Mouse (Mus musculus): ENCODE measurements at regions not wholly inside any gene's neighbourhood (a gene's known extent, or its start where the extent isn't known, plus 50 kb on each side); places are given as distances from the start of the nearest gene placed in this dataset.

- Histone ChIP-seq H3K9ac (ENCODE audit: low read depth, low read length) (no peak overlapping the region), H3K27ac (no peak overlapping the region), H3K36me3 (ENCODE audit: insufficient read depth, low read length) (no peaks in the 10 kb centered on the region), H3K4me1 (replicated peaks; ENCODE audit: insufficient read depth, low read length) (no peaks in the 10 kb centered on the region), H3K9me3 (replicated peaks; ENCODE audit: low read length) (no peaks in the 10 kb centered on the region), H3K4me2 (ENCODE audit: low read length) (no peak overlapping the region), H3K4me3 (replicated peaks; ENCODE audit: low read depth, low read length) (no peak overlapping the region), H3K27me3 (ENCODE audit: insufficient read depth, low read length) (no peaks in the 10 kb centered on the region)
- ATAC-seq (replicated peaks; ENCODE audit: low FRiP score, low read depth) (no peak), DNase-seq (ENCODE audit: low spot score) (no peak)
- WGBS: 89% methylated on average over 12 of the region's 12 CpGs
- TF ChIP-seq CTCF (IDR thresholded peaks at IDR 0.05; ENCODE audit: low read depth): no peak
These were observed 134.7 kb downstream of the Gm11146 start for GRCm38 (mm10) chr16:77467216-77467615.

GRCm38 (mm10) chr16:77464623-77465022 lies 137.3 kb downstream of the Gm11146 start:
- peak; percentile 72 for ATAC-seq (replicated peaks; ENCODE audit: low FRiP score, low read depth)
- 57% methylated on average over 6 of the region's 6 CpGs for WGBS

GRCm38 (mm10) chr16:77461922-77462321 lies 140.0 kb downstream of the Gm11146 start:
- H3K9ac ChIP-seq (ENCODE audit: low read depth, low read length): no peak overlapping the region
- no peaks in the 10 kb centered on the region for H3K36me3 ChIP-seq (ENCODE audit: insufficient read depth, low read length)
- TF ChIP-seq CTCF (IDR thresholded peaks at IDR 0.05; ENCODE audit: low read depth): no peak
- ATAC-seq (replicated peaks; ENCODE audit: low FRiP score, low read depth) (no peak), DNase-seq (ENCODE audit: low spot score) (no peak)
- H3K27me3 ChIP-seq (ENCODE audit: insufficient read depth, low read length): no peaks in the 10 kb centered on the region
- 65% methylated on average over 3 of the region's 3 CpGs for WGBS
- H3K4me2 ChIP-seq (ENCODE audit: low read length): no peak overlapping the region
- H3K4me1 ChIP-seq (replicated peaks; ENCODE audit: insufficient read depth, low read length): no peaks in the 10 kb centered on the region
- H3K9me3 ChIP-seq (replicated peaks; ENCODE audit: low read length): no peaks in the 10 kb centered on the region
- no peak overlapping the region for H3K4me3 ChIP-seq (replicated peaks; ENCODE audit: low read depth, low read length)
- no peak overlapping the region for H3K27ac ChIP-seq

More at GRCm38 (mm10) chr16:77464623-77465022, 137.3 kb downstream of the Gm11146 start:
- Histone ChIP-seq H3K27me3 (ENCODE audit: insufficient read depth, low read length) (no peaks in the 10 kb centered on the region), H3K4me2 (ENCODE audit: low read length) (no peak overlapping the region), H3K27ac (no peak overlapping the region), H3K4me3 (replicated peaks; ENCODE audit: low read depth, low read length) (no peak overlapping the region), H3K36me3 (ENCODE audit: insufficient read depth, low read length) (no peaks in the 10 kb centered on the region), H3K9ac (ENCODE audit: low read depth, low read length) (no peak overlapping the region), H3K9me3 (replicated peaks; ENCODE audit: low read length) (no peaks in the 10 kb centered on the region), H3K4me1 (replicated peaks; ENCODE audit: insufficient read depth, low read length) (no peaks in the 10 kb centered on the region)
- peak; percentile 29 for DNase-seq (ENCODE audit: low spot score)
- no peak for TF ChIP-seq CTCF (IDR thresholded peaks at IDR 0.05; ENCODE audit: low read depth)

GRCm38 (mm10) chr16:77461459-77461858 lies 140.4 kb downstream of the Gm11146 start:
- H3K9ac ChIP-seq (ENCODE audit: low read depth, low read length): no peak overlapping the region
- H3K4me2 ChIP-seq (ENCODE audit: low read length): no peak overlapping the region
- no peak for DNase-seq (ENCODE audit: low spot score)
- no peak overlapping the region for H3K4me3 ChIP-seq (replicated peaks; ENCODE audit: low read depth, low read length)
- H3K27me3 ChIP-seq (ENCODE audit: insufficient read depth, low read length): no peaks in the 10 kb centered on the region
- no peaks in the 10 kb centered on the region for H3K9me3 ChIP-seq (replicated peaks; ENCODE audit: low read length)
- H3K36me3 ChIP-seq (ENCODE audit: insufficient read depth, low read length): no peaks in the 10 kb centered on the region
- H3K27ac ChIP-seq: no peak overlapping the region
- 74% methylated on average over 1 of the region's 1 CpGs for WGBS
- no peaks in the 10 kb centered on the region for H3K4me1 ChIP-seq (replicated peaks; ENCODE audit: insufficient read depth, low read length)
- ATAC-seq (replicated peaks; ENCODE audit: low FRiP score, low read depth): no peak
- no peak for TF ChIP-seq CTCF (IDR thresholded peaks at IDR 0.05; ENCODE audit: low read depth)

- WGBS: 39% methylated on average over 2 of the region's 2 CpGs
- Histone ChIP-seq H3K4me3 (replicated peaks; ENCODE audit: low read depth, low read length) (no peak overlapping the region), H3K27me3 (ENCODE audit: insufficient read depth, low read length) (no peaks in the 10 kb centered on the region), H3K4me2 (ENCODE audit: low read length) (no peak overlapping the region), H3K9me3 (replicated peaks; ENCODE audit: low read length) (no peaks in the 10 kb centered on the region), H3K27ac (no peak overlapping the region), H3K9ac (ENCODE audit: low read depth, low read length) (no peak overlapping the region), H3K4me1 (replicated peaks; ENCODE audit: insufficient read depth, low read length) (no peaks in the 10 kb centered on the region), H3K36me3 (ENCODE audit: insufficient read depth, low read length) (no peaks in the 10 kb centered on the region)
- DNase-seq (ENCODE audit: low spot score) (no peak), ATAC-seq (replicated peaks; ENCODE audit: low FRiP score, low read depth) (no peak)
- no peak for TF ChIP-seq CTCF (IDR thresholded peaks at IDR 0.05; ENCODE audit: low read depth)
These were observed 142.2 kb downstream of the Gm11146 start for GRCm38 (mm10) chr16:77459651-77460050.

- Histone ChIP-seq H3K4me1 (replicated peaks; ENCODE audit: insufficient read depth, low read length) (no peaks in the 10 kb centered on the region), H3K4me3 (replicated peaks; ENCODE audit: low read depth, low read length) (no peak overlapping the region), H3K27me3 (ENCODE audit: insufficient read depth, low read length) (no peaks in the 10 kb centered on the region), H3K36me3 (ENCODE audit: insufficient read depth, low read length) (no peaks in the 10 kb centered on the region), H3K9ac (ENCODE audit: low read depth, low read length) (no peak overlapping the region), H3K9me3 (replicated peaks; ENCODE audit: low read length) (no peaks in the 10 kb centered on the region), H3K27ac (no peak overlapping the region), H3K4me2 (ENCODE audit: low read length) (no peak overlapping the region)
- no peak for ATAC-seq (replicated peaks; ENCODE audit: low FRiP score, low read depth)
- WGBS: 88% methylated on average over 6 of the region's 6 CpGs
- no peak for DNase-seq (ENCODE audit: low spot score)
- TF ChIP-seq CTCF (IDR thresholded peaks at IDR 0.05; ENCODE audit: low read depth): no peak
These were observed 157.2 kb downstream of the Gm11146 start for GRCm38 (mm10) chr16:77444647-77445046.

- 0 out of 2 replicates have a peak, but pooled peaks have one; percentile 63 for ATAC-seq (replicated peaks; ENCODE audit: low FRiP score, low read depth)
- 25% methylated on average over 4 of the region's 4 CpGs for WGBS
- no peaks in the 10 kb centered on the region for H3K36me3 ChIP-seq (ENCODE audit: insufficient read depth, low read length)
- H3K27me3 ChIP-seq (ENCODE audit: insufficient read depth, low read length): no peaks in the 10 kb centered on the region
- peak; percentile 79 for TF ChIP-seq CTCF (IDR thresholded peaks at IDR 0.05; ENCODE audit: low read depth)
- peak; percentile 90 for DNase-seq (ENCODE audit: low spot score)
- no peaks in the 10 kb centered on the region for H3K4me1 ChIP-seq (replicated peaks; ENCODE audit: insufficient read depth, low read length)
- no peak overlapping the region for H3K4me2 ChIP-seq (ENCODE audit: low read length)
- no peak overlapping the region for H3K4me3 ChIP-seq (replicated peaks; ENCODE audit: low read depth, low read length)
- no peaks in the 10 kb centered on the region for H3K9me3 ChIP-seq (replicated peaks; ENCODE audit: low read length)
- no peak overlapping the region for H3K27ac ChIP-seq
- H3K9ac ChIP-seq (ENCODE audit: low read depth, low read length): no peak overlapping the region
These were observed 157.9 kb downstream of the Gm11146 start for GRCm38 (mm10) chr16:77444006-77444405.
